Comparison of ENCODE assay signal across 11 mouse cellular contexts in genomic region chrX:11491235-11491634, GRCm38 (mm10).
DNase-seq lines count a peak whose midpoint lies in the region; ATAC-seq lines count a peak whose summit lies in the region.
"Had no signal": no experiment of that assay in that cellular context is flagged by ENCODE, and none has a peak within 500 bp of the region (broad histone marks: within the 10 kb centered on the region; RNA-seq: fewer than 3 reads in every experiment).

No protein-coding gene starts in this region.

- H3K4me2 ChIP-seq in hindbrain, embryonic 12.5 days (replicated peaks) = 0 out of 2 replicates have a peak overlapping the region, but pooled peaks have one; percentile 44
- no peak overlapping the region for H3K4me2 ChIP-seq in hindbrain, embryonic 14.5 days (replicated peaks)
- no peak overlapping the region for H3K4me2 ChIP-seq in forebrain, embryonic 15.5 days (replicated peaks)

- no peak overlapping the region for H3K27ac ChIP-seq in hindbrain, embryonic 12.5 days
- H3K27ac ChIP-seq in hindbrain, embryonic 14.5 days = no peak overlapping the region
- peak overlapping the region; percentile 98 for H3K27ac ChIP-seq in forebrain, embryonic 15.5 days (replicated peaks)
- H3K27ac ChIP-seq: limb, embryonic 12.5 days; stomach, embryonic 15.5 days had no signal

- H3K9me3 ChIP-seq in hindbrain, embryonic 12.5 days (replicated peaks) = no peaks in the 10 kb centered on the region
- no peaks in the 10 kb centered on the region for H3K9me3 ChIP-seq in hindbrain, embryonic 14.5 days (ENCODE audit: control insufficient read depth, low read length)
- H3K9me3 ChIP-seq in forebrain, embryonic 15.5 days = no peaks in the 10 kb centered on the region
- H3K9me3 ChIP-seq: limb, embryonic 12.5 days; stomach, embryonic 15.5 days had no signal

- peaks cover 36% of the 10 kb centered on the region for H3K4me1 ChIP-seq in hindbrain, embryonic 12.5 days
- peaks cover 31% of the 10 kb centered on the region; the same call in 1 of the 2 replicates for H3K4me1 ChIP-seq in hindbrain, embryonic 14.5 days (replicated peaks; ENCODE audit: control insufficient read depth, insufficient read depth, low read length)
- peaks cover 60% of the 10 kb centered on the region for H3K4me1 ChIP-seq in forebrain, embryonic 15.5 days
- H3K4me1 ChIP-seq: stomach, embryonic 15.5 days had no signal

- H3K36me3 ChIP-seq in hindbrain, embryonic 12.5 days = no peaks in the 10 kb centered on the region
- H3K36me3 ChIP-seq in hindbrain, embryonic 14.5 days (replicated peaks; ENCODE audit: control insufficient read depth, insufficient read depth) = no peaks in the 10 kb centered on the region
- no peaks in the 10 kb centered on the region for H3K36me3 ChIP-seq in forebrain, embryonic 15.5 days
- H3K36me3 ChIP-seq: limb, embryonic 12.5 days; stomach, embryonic 15.5 days had no signal

- WGBS in hindbrain, embryonic 12.5 days = 41% methylated on average over 5 of the region's 5 CpGs
- 16% methylated on average over 5 of the region's 5 CpGs for WGBS in hindbrain, embryonic 14.5 days
- WGBS in forebrain, embryonic 15.5 days = 19% methylated on average over 5 of the region's 5 CpGs

- H3K9ac ChIP-seq in hindbrain, embryonic 12.5 days = no peak overlapping the region
- H3K9ac ChIP-seq in hindbrain, embryonic 14.5 days = no peak overlapping the region
- H3K9ac ChIP-seq in forebrain, embryonic 15.5 days (replicated peaks) = no peak overlapping the region
- H3K9ac ChIP-seq: limb, embryonic 12.5 days; stomach, embryonic 15.5 days had no signal

- H3K4me3 ChIP-seq in hindbrain, embryonic 12.5 days = no peak overlapping the region
- H3K4me3 ChIP-seq in hindbrain, embryonic 14.5 days (replicated peaks; ENCODE audit: low read length) = no peak overlapping the region
- no peak overlapping the region for H3K4me3 ChIP-seq in forebrain, embryonic 15.5 days
- H3K4me3 ChIP-seq: stomach, embryonic 15.5 days had no signal

- H3K27me3 ChIP-seq in hindbrain, embryonic 12.5 days = peaks cover 19% of the 10 kb centered on the region
- H3K27me3 ChIP-seq in hindbrain, embryonic 14.5 days (ENCODE audit: control insufficient read depth, insufficient read depth, low read length) = no peaks in the 10 kb centered on the region; the same call in 1 of the 2 replicates
- H3K27me3 ChIP-seq in forebrain, embryonic 15.5 days = no peaks in the 10 kb centered on the region
- H3K27me3 ChIP-seq: stomach, embryonic 15.5 days had no signal

- no peak for ATAC-seq in hindbrain, embryonic 12.5 days (ENCODE audit: low FRiP score)
- no peak for ATAC-seq in hindbrain, embryonic 14.5 days (ENCODE audit: low FRiP score)
- no peak for ATAC-seq in forebrain, embryonic 15.5 days (replicated peaks)

- DNase-seq in hindbrain, embryonic 14.5 days (ENCODE audit: low spot score) = no peak
- DNase-seq in ES-CJ7 (ENCODE audit: low read depth, low spot score) = peak; percentile 15
- DNase-seq in R1 (ENCODE audit: low read depth, low spot score) = peak; percentile 53
- DNase-seq in adrenal gland, adult 8-10 months = no peak
- no peak for DNase-seq in adrenal gland, postnatal 10 days
- DNase-seq: right cerebral cortex, postnatal 25 days; thymus, postnatal 4 days had no signal

Comparison
In these comparisons a context has a peak if more than half of its experiments do, and no peak if none do; other contexts are left out.
1. DNase-seq: peak in ES-CJ7 (single experiment) and R1 (single experiment); none in hindbrain, embryonic 14.5 days (single experiment), adrenal gland, adult 8-10 months (single experiment) and adrenal gland, postnatal 10 days (single experiment).